Mouse (Mus musculus) thymus, postnatal 25 days (tissue): ENCODE data around the gene Dmrtc2.
"Not testable (repeated sequence)": the region's sequence is repeated elsewhere in the genome, so short reads cannot be mapped to it uniquely, and the experiment has no call there.

Experiments used
- DNase-seq: peaks from one replicate; pipeline ENCODE4 v3.0.0; 2022

Gene Dmrtc2

DNA sequence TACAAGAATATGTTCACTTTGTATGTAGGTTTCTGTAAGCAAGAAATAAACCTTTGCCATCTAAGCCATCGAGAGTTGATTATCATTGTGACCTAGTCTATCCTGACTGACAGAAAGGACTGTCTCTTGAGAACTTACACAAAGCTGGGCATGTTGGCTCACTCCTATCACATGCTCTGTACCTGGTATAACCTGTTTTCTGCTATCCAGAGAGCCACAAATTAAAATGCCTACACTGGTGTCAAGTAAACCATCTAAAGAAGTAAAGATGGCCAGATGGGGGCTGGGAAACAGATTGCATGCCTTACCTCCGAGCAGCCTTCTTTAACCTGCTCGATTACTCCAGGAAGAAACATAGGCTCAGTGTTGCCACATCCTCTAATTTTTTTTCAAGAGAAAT lies 7.7 kb downstream of the Dmrtc2 start:
- DNase-seq, result no peak

DNA sequence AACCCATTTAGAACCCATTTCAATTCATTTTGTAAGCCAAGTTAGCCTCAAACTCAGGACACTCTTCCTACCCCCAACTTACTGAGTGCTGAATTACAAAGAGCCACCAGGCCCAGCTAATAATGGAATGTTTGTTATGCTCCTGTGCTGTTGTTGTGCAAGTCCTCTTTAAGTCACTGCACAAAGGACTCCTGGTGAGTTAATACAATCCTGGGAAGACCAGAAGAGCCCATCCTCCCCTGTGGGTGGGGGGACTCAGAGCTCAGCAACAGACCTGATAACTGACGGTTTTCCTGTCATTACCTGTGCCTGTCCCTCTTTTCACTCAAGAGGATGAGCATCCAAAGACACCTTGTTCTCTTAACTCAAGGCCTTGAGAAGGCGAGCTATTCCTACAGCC lies 9.8 kb downstream of the Dmrtc2 start:
- no peak for DNase-seq

DNA sequence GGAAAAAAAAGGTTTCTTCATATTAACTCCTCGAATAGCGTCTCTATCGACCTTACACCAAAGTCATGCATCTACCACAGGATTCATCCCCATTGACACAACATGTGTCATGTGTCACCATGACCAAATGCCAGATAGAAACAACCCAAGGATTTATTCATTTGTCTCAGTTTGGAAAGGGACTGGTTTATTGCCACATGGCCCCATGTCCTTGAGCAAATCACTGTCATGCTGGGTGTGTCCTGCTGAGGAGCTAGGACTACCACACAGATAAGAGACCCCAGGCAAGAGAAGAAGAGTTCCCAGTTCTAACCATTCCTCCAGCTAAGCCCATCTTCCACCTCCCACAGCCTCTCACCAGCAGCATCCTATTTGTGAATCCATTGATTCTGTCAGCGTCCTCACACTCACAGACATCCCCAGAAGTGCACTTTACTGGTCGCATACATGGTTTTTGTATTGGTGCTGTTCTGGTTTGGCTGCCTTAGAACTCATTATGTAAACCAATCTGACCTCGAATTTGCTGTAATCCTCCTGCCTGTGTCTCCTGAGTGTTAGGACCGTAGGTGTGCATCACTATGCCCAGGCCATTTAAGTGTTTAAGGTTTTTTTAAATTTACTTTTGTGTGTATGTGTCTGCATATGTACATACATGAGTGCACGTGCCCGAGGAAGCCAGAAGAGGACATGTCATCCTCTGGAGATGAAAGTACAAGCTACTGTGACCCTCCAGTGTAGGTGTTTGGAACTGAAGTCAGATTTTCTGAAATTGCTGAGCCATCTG lies 12.8 kb downstream of the Dmrtc2 start:
- DNase-seq, result no peak

DNA sequence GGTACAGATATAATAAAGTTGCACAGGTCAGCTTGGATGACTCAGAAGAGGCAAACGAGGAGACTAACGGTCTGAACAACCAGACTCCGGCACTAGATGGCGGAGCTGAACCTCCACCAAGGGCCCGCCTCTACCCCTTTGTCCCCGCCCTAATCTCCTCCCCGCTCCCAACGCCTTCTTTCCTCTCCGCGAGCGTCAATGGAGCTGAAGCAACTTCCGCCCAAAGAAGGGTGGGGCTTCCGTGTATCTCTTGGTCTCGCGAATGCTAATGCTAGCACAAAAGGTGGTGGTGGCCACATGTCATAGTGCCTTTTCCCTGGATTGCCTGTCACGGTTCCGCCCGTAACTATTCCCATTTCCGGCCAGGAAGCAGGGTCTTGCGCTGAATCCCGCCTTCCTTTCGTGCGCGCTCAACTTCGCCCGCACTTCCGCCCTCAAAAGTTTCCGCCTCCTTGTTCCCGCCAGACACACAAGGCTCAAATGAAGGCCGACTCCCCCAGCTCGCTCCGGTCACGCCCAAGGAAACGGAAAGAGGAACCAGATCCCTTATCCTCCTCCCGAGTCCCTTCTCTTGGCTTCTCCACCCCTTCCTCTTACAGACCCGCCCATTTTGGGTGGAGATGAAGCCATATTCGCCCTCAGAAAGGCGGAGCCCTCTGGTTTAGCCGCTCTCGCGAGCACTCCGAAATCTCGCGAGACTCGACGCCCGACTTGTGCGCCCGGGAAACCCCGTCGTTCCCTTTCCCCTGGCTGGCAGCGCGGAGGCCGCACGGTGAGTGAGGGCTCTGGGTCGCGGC lies 14.2 kb downstream of the Dmrtc2 start, which contains the start of gene Rps19:
Gene Rps19 (plus strand): TSS at position 476 of the 797 bp plus-strand sequence.
- DNase-seq, result peak; percentile 96

DNA sequence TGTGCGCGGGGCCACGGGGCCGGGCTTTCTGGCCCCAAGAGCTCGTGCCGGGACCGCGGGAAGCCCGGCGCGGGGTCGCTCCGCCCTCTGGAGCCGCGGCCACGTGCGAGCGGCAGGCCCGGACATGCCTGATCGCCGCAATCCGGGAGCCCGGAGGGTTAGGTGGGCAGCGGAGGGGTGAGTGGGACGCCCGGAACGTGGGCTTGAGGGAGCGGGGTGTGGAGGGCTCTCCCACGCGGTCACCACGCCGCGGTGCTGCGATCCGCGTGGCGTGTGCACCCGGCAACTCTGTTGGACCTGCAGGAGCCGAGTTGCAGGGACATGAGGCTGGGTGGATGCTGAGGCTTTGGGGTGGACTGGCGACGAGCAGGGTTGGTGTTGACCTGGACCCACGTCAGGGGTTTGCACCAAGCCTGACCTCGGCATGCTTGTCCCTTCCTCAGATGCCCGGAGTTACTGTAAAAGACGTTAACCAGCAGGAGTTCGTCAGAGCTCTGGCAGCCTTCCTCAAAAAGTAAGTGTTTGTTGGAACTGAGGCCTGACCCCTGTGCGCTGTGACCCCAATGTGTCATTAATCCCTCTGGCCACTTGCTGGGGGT lies 14.9 kb downstream of the Dmrtc2 start:
- no peak for DNase-seq

DNA sequence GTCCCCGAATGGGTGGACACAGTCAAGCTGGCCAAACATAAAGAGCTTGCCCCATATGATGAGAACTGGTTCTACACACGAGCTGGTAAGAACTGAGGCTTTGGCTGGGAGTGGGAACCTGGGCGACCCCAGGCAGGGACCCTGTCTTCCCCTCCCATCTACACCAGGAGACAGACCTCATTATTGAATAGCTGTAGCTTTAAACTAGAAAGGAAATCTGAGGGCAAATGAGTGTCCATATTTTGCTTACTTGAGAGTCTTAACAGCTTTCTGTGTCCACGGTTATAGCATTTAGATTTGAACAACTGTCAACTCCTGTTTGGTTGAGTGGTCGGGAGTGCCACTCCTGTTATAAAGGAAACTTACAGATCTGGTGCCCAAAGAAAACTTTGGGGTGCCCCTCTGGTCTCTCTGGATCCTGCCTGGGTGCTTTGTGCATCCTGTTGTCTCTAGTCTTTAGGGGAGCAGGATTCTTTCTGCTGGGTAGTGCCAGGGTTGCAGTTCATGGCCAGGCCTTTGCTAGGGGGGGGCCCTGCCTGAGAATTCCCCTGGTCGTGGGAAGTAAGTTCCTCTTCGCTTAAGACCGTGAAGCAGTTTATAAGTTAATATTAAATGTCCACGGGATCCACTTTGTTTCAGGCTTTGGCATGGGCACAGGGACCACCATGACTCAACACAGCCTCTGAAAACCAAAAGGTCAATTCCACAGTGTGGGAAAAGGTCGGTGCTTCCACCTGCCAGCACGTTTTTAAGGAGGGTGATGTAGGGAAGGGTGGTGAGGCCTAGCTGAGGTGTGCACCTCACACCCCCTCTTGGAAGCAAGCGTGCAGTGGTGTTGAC lies 15.8 kb downstream of the Dmrtc2 start:
- no peak for DNase-seq

DNA sequence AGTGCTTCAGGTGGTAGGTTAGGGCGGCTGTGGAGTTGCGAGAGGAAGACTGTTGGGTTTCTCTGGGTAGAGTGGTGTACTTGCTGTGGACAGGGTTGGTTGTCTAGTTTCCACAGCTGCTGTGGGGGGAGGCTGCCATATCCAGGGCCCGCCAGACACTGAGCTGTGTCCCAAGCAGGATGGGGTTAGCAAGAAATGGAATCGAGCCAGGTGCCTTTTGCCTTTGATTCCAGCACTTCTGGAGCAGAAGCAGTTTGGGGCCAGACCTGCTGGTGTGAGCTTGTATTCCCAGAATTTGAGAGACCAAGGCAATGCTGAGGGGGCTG lies 16.4 kb downstream of the Dmrtc2 start:
- no peak for DNase-seq

DNA sequence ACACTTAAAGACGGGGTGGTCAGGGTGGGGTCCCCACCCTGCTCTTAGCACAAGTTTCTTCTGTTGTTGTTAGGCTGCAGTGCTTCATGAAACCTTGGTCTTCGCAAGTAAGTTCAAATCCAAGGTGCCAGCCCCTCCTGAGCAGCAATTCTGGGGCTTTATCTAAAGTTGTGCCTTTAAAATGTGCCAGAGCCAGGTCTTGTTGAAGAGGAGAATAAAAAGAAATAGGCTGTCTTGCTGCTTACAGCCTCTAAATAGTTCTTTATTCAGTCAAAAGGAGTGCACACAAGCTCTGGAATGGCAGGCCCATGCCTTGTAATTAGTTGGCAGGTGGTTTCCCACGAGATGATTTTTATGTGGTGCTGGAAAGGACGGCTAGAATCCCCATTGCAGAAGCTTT lies 17.2 kb downstream of the Dmrtc2 start:
- DNase-seq, result no peak

DNA sequence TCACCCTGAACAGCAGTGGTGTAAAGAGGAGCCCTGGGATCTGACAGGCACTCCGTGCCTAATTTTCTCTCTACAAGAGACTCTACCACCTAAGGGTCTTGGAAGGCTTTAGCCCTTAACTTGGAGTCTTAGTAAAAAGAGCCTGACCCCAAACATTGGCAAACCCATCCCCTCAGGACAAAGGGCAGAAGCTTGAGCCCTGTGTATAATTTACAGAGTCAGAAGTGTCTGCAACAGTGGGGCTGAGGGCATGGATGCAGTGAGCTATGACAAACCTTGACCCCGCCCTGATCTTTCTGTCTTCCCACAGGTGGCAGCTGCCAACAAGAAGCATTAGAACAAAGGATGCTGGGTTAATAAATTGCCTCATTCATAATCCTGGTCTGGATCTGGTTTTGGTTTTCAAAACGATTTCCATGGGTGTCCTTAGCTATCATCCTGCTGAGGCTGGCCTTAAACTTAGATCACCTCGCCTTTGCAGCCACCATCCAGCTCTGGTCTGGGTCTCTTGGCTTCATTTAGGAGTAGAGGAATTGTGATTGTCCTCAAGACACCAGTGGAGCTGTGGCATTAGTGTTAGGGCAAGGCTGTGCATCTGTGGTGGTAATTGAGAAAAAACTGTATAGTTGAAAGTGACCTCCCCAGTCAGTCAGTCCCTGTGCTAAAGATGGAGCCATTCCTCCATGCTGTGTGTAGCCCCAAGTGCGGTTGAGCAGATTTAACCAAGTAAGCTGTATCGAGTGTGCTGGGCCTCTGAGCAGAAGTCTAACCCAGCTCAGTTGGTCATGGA lies 19.8 kb downstream of the Dmrtc2 start:
- no peak for DNase-seq

DNA sequence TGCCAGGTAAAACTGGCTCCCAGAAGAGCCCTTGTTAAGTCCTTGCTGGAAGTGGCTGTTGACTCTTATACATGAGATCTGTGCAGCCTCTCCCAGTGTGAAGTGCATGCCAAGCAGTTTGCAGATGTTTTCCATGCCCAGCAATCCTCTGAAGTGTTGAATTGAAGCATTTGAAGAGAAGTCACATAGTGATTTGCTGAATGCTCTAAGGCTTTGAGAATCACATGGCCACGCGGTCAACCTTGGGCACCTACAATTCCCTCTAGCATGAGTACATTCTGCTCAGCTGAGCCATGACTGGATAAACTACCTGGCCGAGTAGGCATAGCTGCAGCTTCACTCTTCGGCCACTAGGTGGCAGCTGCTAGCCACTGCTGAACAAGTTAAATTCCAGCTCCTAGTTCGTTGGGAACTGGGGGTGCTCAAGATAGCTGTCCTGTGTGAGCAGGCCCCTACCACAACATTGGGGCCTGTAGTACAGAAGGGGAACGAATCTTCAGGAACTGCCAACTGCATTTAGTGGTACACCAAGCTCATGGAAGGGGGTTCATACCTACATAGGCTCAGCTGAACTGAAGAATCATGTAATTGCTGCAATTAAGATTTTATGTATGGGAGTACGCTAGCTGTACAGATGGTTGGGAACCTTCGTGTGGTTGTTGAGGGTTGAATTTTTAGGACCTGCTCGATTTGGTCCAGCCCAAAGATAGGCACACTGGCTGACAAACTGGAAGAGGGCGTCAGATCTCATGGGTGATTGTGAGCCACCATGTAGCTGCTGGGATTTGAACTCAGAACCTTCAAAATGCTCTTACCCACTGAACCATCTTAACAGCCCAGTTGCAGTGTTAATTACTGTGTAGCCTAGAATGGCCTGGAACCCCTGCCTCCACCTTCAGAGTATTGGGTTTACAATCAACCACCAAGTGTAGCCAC lies 20.7 kb downstream of the Dmrtc2 start:
- DNase-seq, result peak; percentile 78

DNA sequence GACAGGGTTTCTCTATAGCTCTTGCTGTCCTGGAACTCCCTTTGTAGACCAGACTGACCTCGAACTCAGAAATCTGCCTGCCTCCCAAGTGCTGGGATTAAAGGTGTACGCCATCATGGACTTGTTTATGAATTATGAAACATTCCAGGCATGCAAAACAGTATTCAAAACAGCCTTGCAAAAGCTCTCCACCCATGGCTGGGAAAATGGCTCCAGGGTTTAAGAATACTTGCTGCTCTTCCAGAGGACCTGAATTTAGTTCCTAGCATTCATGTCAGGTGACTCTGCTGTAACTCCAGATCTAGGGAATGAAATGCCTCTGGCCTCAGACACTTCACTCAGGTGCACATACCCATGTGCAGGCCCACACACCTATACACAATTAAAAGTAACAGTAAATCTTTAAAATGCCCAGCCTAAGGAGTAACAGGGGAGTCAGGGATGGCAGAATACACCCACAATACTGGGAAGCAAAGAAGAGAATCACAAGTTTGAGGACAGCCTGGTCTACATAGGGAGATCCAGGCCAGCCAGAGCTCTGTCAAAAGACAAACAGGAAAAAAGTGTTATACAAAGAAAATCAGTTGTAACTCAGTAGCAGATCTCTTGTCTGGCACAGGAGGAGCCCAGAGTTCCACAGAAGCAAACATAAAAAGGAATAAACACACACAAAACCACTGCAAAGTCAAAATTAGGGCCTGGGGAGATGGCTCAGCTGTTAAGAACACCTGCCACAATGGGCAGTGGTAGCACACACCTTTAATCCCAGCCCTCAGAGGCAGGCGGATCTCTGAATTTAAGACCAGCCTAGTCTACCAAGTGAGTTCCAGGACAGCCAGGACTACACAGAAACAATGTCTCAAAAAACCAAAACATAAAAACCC lies 21.6 kb downstream of the Dmrtc2 start:
- no peak for DNase-seq

DNA sequence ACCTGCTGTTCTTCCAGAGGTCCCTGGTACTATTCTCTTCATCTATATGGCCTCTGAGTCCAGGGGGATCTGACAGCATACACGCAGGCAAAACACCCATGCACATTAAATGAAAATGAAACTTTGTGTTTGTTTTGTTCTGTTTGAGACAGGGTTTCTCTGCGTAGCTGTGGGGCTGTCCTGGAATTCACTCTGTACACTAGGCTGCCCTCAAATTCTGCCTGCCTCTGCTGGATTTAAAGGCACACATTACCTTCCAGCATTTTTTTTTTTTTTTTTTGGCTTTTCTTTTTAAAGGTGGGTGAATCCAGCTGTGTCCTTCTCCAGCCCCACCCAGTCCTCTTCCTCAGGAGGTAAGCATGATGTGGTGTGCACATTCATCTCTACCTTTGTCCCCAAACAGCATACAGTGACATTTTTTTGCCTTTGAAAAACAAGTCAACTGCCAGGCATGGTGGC lies 22.3 kb downstream of the Dmrtc2 start:
- DNase-seq, result no peak

DNA sequence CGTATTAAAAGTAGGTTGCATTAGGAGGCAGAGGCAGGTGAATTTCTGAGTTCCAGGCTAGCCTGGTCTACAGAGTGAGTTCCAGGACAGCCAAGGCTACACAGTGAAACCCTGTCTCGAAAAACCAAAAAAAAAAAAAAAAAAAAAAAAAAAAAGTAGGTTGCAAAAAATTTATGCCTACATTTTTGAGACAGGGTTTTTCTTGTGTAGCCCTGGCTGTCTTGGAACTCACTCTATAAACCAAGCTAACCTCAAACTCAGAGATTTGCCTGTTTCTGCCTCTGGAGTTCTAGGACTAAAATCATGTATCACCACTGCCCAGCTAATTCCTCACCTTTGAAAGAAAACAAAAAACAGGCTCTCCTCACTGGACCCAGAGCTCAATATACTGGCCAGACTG lies 25.9 kb downstream of the Dmrtc2 start:
- DNase-seq, result not testable (repeated sequence)

DNA sequence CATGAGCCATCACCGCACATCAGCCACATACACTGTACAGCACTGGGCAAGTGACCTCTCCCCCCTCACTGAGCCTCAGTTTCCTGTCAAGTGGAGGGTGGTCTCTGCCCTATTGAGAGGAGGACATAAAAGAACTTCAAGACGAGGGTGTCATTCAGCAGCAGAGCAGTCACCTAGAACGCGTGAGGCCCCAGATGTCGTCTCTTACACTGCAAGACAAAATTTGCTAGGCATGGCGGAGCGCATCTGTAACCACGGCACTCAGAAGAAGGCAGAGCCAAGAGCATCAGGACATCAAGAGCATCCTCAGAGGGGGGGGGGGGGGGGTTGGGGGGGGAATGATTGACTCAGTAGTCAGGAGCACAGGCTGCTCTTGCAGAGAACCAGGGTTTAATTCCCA lies 26.4 kb downstream of the Dmrtc2 start:
- DNase-seq, result no peak

DNA sequence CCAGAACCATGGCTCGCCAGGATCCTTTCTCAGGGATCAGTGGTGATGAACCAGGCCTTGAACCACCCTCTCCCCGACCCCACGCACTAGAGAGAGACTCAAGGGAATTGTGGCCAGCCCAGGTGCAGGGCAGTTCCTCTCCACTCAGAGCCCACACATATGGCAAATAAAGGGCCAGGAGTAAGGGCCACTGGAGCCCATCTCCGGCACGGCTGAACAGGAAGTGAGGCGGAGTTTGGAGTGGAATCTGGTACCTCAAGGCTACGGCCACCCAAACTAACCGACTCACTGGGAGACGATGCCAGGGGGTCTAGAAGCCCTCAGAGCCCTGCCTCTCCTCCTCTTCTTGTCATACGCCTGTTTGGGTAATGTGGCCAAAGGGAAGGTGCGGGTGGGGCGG lies 27.4 kb downstream of the Dmrtc2 start, which contains the start of gene Cd79a:
Gene Cd79a (plus strand): TSS at position 158 of the 400 bp plus-strand sequence.
- DNase-seq, result no peak

DNA sequence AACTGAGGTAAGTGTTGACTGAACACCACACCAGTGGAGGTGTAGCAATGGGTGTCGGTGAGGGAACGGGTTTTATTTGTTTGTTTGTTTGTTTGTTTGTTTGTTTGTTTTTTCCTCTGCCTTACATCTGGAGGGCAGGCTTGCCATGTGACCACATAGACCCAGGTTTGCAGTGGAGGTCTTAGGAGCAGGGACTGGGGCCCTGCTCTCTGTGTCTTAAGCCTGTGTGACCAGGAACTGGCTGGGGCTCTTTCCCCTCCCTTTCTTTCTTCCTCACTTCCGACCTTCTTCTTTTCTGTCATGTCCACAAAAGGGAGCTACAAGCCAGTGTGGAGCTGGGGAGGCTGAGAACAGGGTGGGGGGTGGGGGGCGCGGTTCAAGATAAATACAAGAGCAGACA lies 28.1 kb downstream of the Dmrtc2 start:
- DNase-seq, result no peak

DNA sequence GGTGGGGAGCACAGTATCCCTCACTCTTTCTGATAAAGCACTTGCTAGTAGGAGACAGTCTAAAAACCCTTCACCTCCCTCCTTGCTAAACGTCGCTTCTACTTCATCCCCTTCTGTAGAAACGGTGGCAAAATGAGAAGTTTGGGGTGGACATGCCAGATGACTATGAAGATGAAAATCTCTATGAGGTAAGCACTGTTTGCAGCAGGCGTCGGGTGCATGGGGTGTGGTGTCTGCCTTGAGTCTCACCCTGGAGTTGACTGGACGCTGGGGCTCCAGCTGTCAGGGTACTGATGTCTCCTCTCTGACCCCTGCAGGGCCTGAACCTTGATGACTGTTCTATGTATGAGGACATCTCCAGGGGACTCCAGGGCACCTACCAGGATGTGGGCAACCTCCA lies 31.3 kb downstream of the Dmrtc2 start:
- no peak for DNase-seq

DNA sequence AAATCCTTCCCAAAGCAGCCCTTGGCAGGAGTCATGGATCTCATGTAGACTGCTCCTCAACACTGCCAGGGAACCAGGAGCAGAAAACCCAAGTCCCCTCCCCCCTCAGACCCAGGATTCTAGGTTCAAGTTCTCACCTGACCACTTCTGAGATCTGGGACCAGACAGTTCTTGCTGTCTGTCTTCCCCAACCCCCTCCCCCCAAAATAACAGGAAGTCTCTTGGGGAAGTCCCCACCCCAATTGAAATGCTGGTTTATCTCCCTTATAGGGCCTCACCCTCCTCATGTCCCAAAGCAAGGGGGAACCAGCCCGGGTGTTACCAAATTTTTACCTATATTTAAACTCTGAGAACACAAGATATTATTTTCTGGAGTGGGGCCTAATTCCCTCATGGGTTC lies 32.0 kb downstream of the Dmrtc2 start:
- peak; percentile 41 for DNase-seq

DNA sequence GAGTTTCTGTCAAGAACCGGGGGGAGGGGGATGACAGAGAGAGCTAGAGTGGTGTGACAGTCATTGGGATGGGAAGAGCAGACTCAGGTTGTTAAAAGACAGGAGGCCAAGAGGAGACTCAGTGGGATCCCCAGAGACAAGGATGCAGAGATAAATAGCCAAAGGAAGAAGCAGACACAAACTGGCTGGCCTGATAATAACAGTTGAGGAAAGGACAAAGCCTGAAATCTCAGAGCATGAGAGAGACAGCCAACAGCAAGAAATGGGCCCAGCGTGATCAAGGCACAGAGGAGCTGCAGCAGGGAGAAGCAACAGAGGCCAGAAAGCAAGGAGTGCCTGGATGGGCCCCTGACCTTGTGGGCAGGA lies 32.4 kb downstream of the Dmrtc2 start:
- DNase-seq, result no peak
